Mouse (Mus musculus): ENCODE measurements around the gene Serpinf2. TPM values are rescaled to one million over a fixed set of nuclear protein-coding genes. Genes with fewer than 3 reads are reported as not detected.

Serpinf2 gene
- polyA plus RNA-seq, 1 experiment from 2014 or later: 0.08 TPM

- 86% methylated on average over 3 of the region's 3 CpGs for WGBS
- Histone ChIP-seq H3K9ac (no peak overlapping the region), H3K36me3 (0 out of 2 replicates have a peak, but pooled peaks cover 1% of the 10 kb centered on the region), H3K4me2 (replicated peaks) (no peak overlapping the region), H3K27me3 (no peaks in the 10 kb centered on the region), H3K4me1 (peaks cover 28% of the 10 kb centered on the region), H3K4me3 (no peak overlapping the region), H3K27ac (no peak overlapping the region), H3K9me3 (no peaks in the 10 kb centered on the region)
- ATAC-seq (ENCODE audit: insufficient number of reproducible peaks, insufficient read depth, low FRiP score, low TSS enrichment): no peak
These were observed 16.3 kb downstream of the Serpinf2 start for GRCm38 (mm10) chr11:75423091-75423490.

GRCm38 (mm10) chr11:75422013-75422792 is 17.2 kb downstream of the Serpinf2 start, which contains the start of gene Serpinf1:
TSS of gene Serpinf1 (minus strand) at chr11:75422701.
- H3K27ac ChIP-seq: peak within 1 kb of the TSS; percentile 84
- peak within 1 kb of the TSS; percentile 83 for H3K4me2 ChIP-seq (replicated peaks)
- peaks cover 28% of the 10 kb centered on the region for H3K4me1 ChIP-seq
- H3K9ac ChIP-seq: peak within 1 kb of the TSS; percentile 64
- peaks cover 8% of the 10 kb centered on the region; the same call in 1 of the 2 replicates for H3K36me3 ChIP-seq
- H3K27me3 ChIP-seq: no peaks in the 10 kb centered on the region
- ATAC-seq (ENCODE audit: insufficient number of reproducible peaks, insufficient read depth, low FRiP score, low TSS enrichment): peak; percentile 39; the same call in 1 of the 2 replicates
- no peaks in the 10 kb centered on the region for H3K9me3 ChIP-seq
- H3K4me3 ChIP-seq: peak within 1 kb of the TSS; percentile 64
- 15% methylated on average over 10 of the region's 10 CpGs for WGBS

GRCm38 (mm10) chr11:75421375-75422012 is 17.9 kb downstream of the Serpinf2 start:
- H3K27me3 ChIP-seq: no peaks in the 10 kb centered on the region
- H3K9me3 ChIP-seq: no peaks in the 10 kb centered on the region
- H3K4me1 ChIP-seq: peaks cover 28% of the 10 kb centered on the region
- peak; percentile 70; the same call in 1 of the 2 replicates for ATAC-seq (ENCODE audit: insufficient number of reproducible peaks, insufficient read depth, low FRiP score, low TSS enrichment)
- peak overlapping the region; percentile 84 for H3K27ac ChIP-seq
- peak overlapping the region; percentile 64 for H3K4me3 ChIP-seq
- H3K4me2 ChIP-seq (replicated peaks): peak overlapping the region; percentile 83
- peak overlapping the region; percentile 64 for H3K9ac ChIP-seq
- H3K36me3 ChIP-seq: peaks cover 10% of the 10 kb centered on the region
- 10% methylated on average over 6 of the region's 6 CpGs for WGBS

GRCm38 (mm10) chr11:75420810-75421374 is 18.5 kb downstream of the Serpinf2 start:
- H3K4me3 ChIP-seq: peak overlapping the region; percentile 64

GRCm38 (mm10) chr11:75420037-75420436 is 19.4 kb downstream of the Serpinf2 start:
- Histone ChIP-seq H3K27ac (no peak overlapping the region), H3K4me1 (peaks cover 28% of the 10 kb centered on the region), H3K27me3 (no peaks in the 10 kb centered on the region), H3K4me2 (replicated peaks) (peak overlapping the region; percentile 83; the same call in 1 of the 2 replicates), H3K36me3 (peaks cover 25% of the 10 kb centered on the region), H3K4me3 (no peak overlapping the region), H3K9me3 (no peaks in the 10 kb centered on the region), H3K9ac (no peak overlapping the region)
- no peak for ATAC-seq (ENCODE audit: insufficient number of reproducible peaks, insufficient read depth, low FRiP score, low TSS enrichment)
- 85% methylated on average over 7 of the region's 7 CpGs for WGBS

More at GRCm38 (mm10) chr11:75420810-75421374, 18.5 kb downstream of the Serpinf2 start:
- ATAC-seq (ENCODE audit: insufficient number of reproducible peaks, insufficient read depth, low FRiP score, low TSS enrichment): 0 out of 2 replicates have a peak, but pooled peaks have one; percentile 18
- Histone ChIP-seq H3K27ac (peak overlapping the region; percentile 83), H3K9me3 (no peaks in the 10 kb centered on the region), H3K4me1 (peaks cover 28% of the 10 kb centered on the region), H3K4me2 (replicated peaks) (peak overlapping the region; percentile 83), H3K27me3 (no peaks in the 10 kb centered on the region), H3K36me3 (peaks cover 16% of the 10 kb centered on the region), H3K9ac (no peak overlapping the region)
- 31% methylated on average over 5 of the region's 5 CpGs for WGBS

GRCm38 (mm10) chr11:75415994-75416393 is 23.4 kb downstream of the Serpinf2 start:
- Histone ChIP-seq H3K9ac (no peak overlapping the region), H3K9me3 (no peaks in the 10 kb centered on the region), H3K27me3 (no peaks in the 10 kb centered on the region), H3K4me1 (peaks cover 11% of the 10 kb centered on the region), H3K36me3 (peaks cover 51% of the 10 kb centered on the region), H3K4me3 (no peak overlapping the region), H3K27ac (no peak overlapping the region), H3K4me2 (replicated peaks) (no peak overlapping the region)
- no peak for ATAC-seq (ENCODE audit: insufficient number of reproducible peaks, insufficient read depth, low FRiP score, low TSS enrichment)
- WGBS: 91% methylated on average over 13 of the region's 13 CpGs

GRCm38 (mm10) chr11:75415096-75415495 is 24.3 kb downstream of the Serpinf2 start:
- no peaks in the 10 kb centered on the region for H3K27me3 ChIP-seq
- WGBS: 58% methylated on average over 7 of the region's 7 CpGs
- H3K36me3 ChIP-seq: peaks cover 58% of the 10 kb centered on the region
- peaks cover 2% of the 10 kb centered on the region; the same call in 1 of the 2 replicates for H3K4me1 ChIP-seq
- H3K4me3 ChIP-seq: no peak overlapping the region
- no peak for ATAC-seq (ENCODE audit: insufficient number of reproducible peaks, insufficient read depth, low FRiP score, low TSS enrichment)
- no peak overlapping the region for H3K27ac ChIP-seq
- no peak overlapping the region for H3K9ac ChIP-seq
- H3K4me2 ChIP-seq (replicated peaks): no peak overlapping the region
- no peaks in the 10 kb centered on the region for H3K9me3 ChIP-seq

- no peak overlapping the region for H3K27ac ChIP-seq
- no peaks in the 10 kb centered on the region for H3K4me1 ChIP-seq
- ATAC-seq (ENCODE audit: insufficient number of reproducible peaks, insufficient read depth, low FRiP score, low TSS enrichment): no peak
- H3K9ac ChIP-seq: no peak overlapping the region
- H3K9me3 ChIP-seq: no peaks in the 10 kb centered on the region
- 93% methylated on average over 7 of the region's 7 CpGs for WGBS
- no peak overlapping the region for H3K4me3 ChIP-seq
- no peak overlapping the region for H3K4me2 ChIP-seq (replicated peaks)
- H3K36me3 ChIP-seq: peaks cover 60% of the 10 kb centered on the region
- H3K27me3 ChIP-seq: no peaks in the 10 kb centered on the region
These were observed 28.8 kb downstream of the Serpinf2 start for GRCm38 (mm10) chr11:75410591-75410990.

GRCm38 (mm10) chr11:75409679-75410575 is 29.5 kb downstream of the Serpinf2 start:
- Histone ChIP-seq H3K4me2 (replicated peaks) (no peak overlapping the region), H3K9ac (no peak overlapping the region), H3K36me3 (peaks cover 54% of the 10 kb centered on the region), H3K27ac (no peak overlapping the region), H3K9me3 (no peaks in the 10 kb centered on the region), H3K27me3 (no peaks in the 10 kb centered on the region), H3K4me3 (no peak overlapping the region), H3K4me1 (no peaks in the 10 kb centered on the region)
- ATAC-seq (ENCODE audit: insufficient number of reproducible peaks, insufficient read depth, low FRiP score, low TSS enrichment): no peak
- WGBS: 82% methylated on average over 17 of the region's 17 CpGs

- Histone ChIP-seq H3K9ac (no peak overlapping the region), H3K27ac (no peak overlapping the region), H3K36me3 (peaks cover 33% of the 10 kb centered on the region), H3K9me3 (no peaks in the 10 kb centered on the region), H3K4me2 (replicated peaks) (no peak overlapping the region), H3K4me1 (no peaks in the 10 kb centered on the region), H3K4me3 (no peak overlapping the region), H3K27me3 (no peaks in the 10 kb centered on the region)
- no peak for ATAC-seq (ENCODE audit: insufficient number of reproducible peaks, insufficient read depth, low FRiP score, low TSS enrichment)
- 37% methylated on average over 3 of the region's 3 CpGs for WGBS
These were observed 32.5 kb downstream of the Serpinf2 start for GRCm38 (mm10) chr11:75406865-75407264.

GRCm38 (mm10) chr11:75406104-75406503 is 33.3 kb downstream of the Serpinf2 start:
- Histone ChIP-seq H3K27ac (no peak overlapping the region), H3K9me3 (no peaks in the 10 kb centered on the region), H3K4me1 (no peaks in the 10 kb centered on the region), H3K4me3 (no peak overlapping the region), H3K4me2 (replicated peaks) (no peak overlapping the region), H3K36me3 (peaks cover 29% of the 10 kb centered on the region), H3K9ac (no peak overlapping the region), H3K27me3 (no peaks in the 10 kb centered on the region)
- ATAC-seq (ENCODE audit: insufficient number of reproducible peaks, insufficient read depth, low FRiP score, low TSS enrichment): no peak
- WGBS: 63% methylated on average over 4 of the region's 4 CpGs
